Mouse (Mus musculus) heart, embryonic 14.5 days (tissue): ENCODE measurements around the gene Dcaf11. TPM values are rescaled to one million over a fixed set of nuclear protein-coding genes. Genes with fewer than 3 reads are reported as not detected.
A peak's percentile ranks its signal among the peaks of the same experiment; 100 is the strongest.

Experiments used
- ATAC-seq: fragments of 200-750 bp; cut with Nextera tagmentation; 2 replicates; pipeline ENCODE4 v1.8.0; 2017; ENCODE audit warnings: low read depth, moderate TSS enrichment; ENCODE audit not compliant: insufficient number of reproducible peaks, insufficient read depth, low FRiP score
- H3K27ac ChIP-seq, 2 experiments: fragments of 200-500 bp in 1 of 2; fragments of 300-500 bp in 1 of 2; sonication (generic) in 1 of 2; replicated peaks in 1 of 2; 2 replicates each; pipeline ENCODE4 v1.5.1; 2012 to 2014; ENCODE audit warnings: low read depth in 2 of 2, low read length in 2 of 2, control low read depth in 1 of 2, mild to moderate bottlenecking in 1 of 2, mixed read lengths in 1 of 2; ENCODE audit not compliant: control insufficient read depth in 1 of 2, insufficient read depth in 1 of 2
- H3K27me3 ChIP-seq: fragments of 300-500 bp; sonication (generic); 2 replicates; pipeline ENCODE4 v1.6.1; 2014; ENCODE audit warnings: mild to moderate bottlenecking, low read length, control low read depth; ENCODE audit not compliant: control insufficient read depth, insufficient read depth
- H3K36me3 ChIP-seq: fragments of 300-500 bp; sonication (generic); 2 replicates; pipeline ENCODE4 v1.6.1; 2014; ENCODE audit warnings: mild to moderate bottlenecking, control low read depth, low read length, mixed read lengths; ENCODE audit not compliant: control insufficient read depth, insufficient read depth
- H3K4me1 ChIP-seq, 2 experiments: fragments of 200-500 bp in 1 of 2; fragments of 300-500 bp in 1 of 2; sonication (generic) in 1 of 2; 2 replicates each; pipeline ENCODE4 v1.6.1; 2012 to 2014; ENCODE audit warnings: low read length in 2 of 2, control low read depth in 1 of 2, mixed read lengths in 1 of 2; ENCODE audit not compliant: control insufficient read depth in 2 of 2, insufficient read depth in 2 of 2
- H3K4me2 ChIP-seq: fragments of 300-500 bp; sonication (generic); 2 replicates; pipeline ENCODE4 v1.6.1; 2014; ENCODE audit warnings: mild to moderate bottlenecking, low read length
- H3K4me3 ChIP-seq, 2 experiments: fragments of 200-500 bp in 1 of 2; fragments of 300-500 bp in 1 of 2; sonication (generic) in 1 of 2; 2 replicates each; pipeline ENCODE4 v1.5.1; 2012 to 2014; ENCODE audit warnings: low read length in 2 of 2, mild to moderate bottlenecking in 2 of 2, control low read depth in 1 of 2, low read depth in 1 of 2, moderate library complexity in 1 of 2; ENCODE audit not compliant: control insufficient read depth in 1 of 2, insufficient read depth in 1 of 2
- H3K9ac ChIP-seq: fragments of 300-500 bp; sonication (generic); 2 replicates; pipeline ENCODE4 v1.6.1; 2014; ENCODE audit warnings: mild to moderate bottlenecking, low read length
- H3K9me3 ChIP-seq: fragments of 300-500 bp; sonication (generic); 2 replicates; pipeline ENCODE4 v1.6.1; 2016; ENCODE audit warnings: low read length, control low read depth; ENCODE audit not compliant: control insufficient read depth
- WGBS: fragments of 180-500 bp; shearing (Covaris S2); extraction: QIAGEN DNeasy Blood & Tissue Kit; methylation state at CpG from one replicate; pipeline ENCODE4 v1.1.7; 2014; 5-methylcytosine and 5-hydroxymethylcytosine counted together
- polyA plus RNA-seq: library from polyadenylated mRNA; unstranded; fragments of >200 nt; fragmentation: Nextera tagmentation; extraction: Ambion mirVana; gene quantifications from 2 replicates; pipeline ENCODE4 v1.2.1, GENCODE M21; 2014

Gene Dcaf11
- polyA plus RNA-seq, 1 experiment from 2014 or later, result 74.1 TPM

GRCm38 (mm10) chr14:55608339-55608738 lies 48.5 kb downstream of the Dcaf11 start:
- Histone ChIP-seq H3K36me3 (peaks cover 54% of the 10 kb centered on the region), H3K9me3 (no peaks in the 10 kb centered on the region), H3K4me3 (no peak overlapping the region), H3K27ac (no peak overlapping the region), H3K4me1 (peaks cover 7 to 11% of the 10 kb centered on the region in 2 experiments; a peak in 3 of 4 replicates), H3K27me3 (no peaks in the 10 kb centered on the region), H3K9ac (no peak overlapping the region), H3K4me2 (no peak overlapping the region)
- ATAC-seq, result no peak
- WGBS, result 95% methylated on average over 6 of the region's 6 CpGs

- H3K4me1 ChIP-seq, result peaks cover 3 to 12% of the 10 kb centered on the region in 2 experiments; a peak in 3 of 4 replicates
These were observed 53.5 kb downstream of the Dcaf11 start for GRCm38 (mm10) chr14:55613346-55613745.

GRCm38 (mm10) chr14:55614565-55615178 lies 54.9 kb downstream of the Dcaf11 start:
- WGBS, result 58% methylated on average over 7 of the region's 7 CpGs
- no peak for ATAC-seq
- no peak overlapping the region for H3K27ac ChIP-seq
- no peak overlapping the region for H3K4me3 ChIP-seq
- H3K9ac ChIP-seq, result no peak overlapping the region
- no peak overlapping the region for H3K4me2 ChIP-seq
- H3K9me3 ChIP-seq, result no peaks in the 10 kb centered on the region
- peaks cover 6% of the 10 kb centered on the region for H3K36me3 ChIP-seq
- H3K27me3 ChIP-seq, result no peaks in the 10 kb centered on the region
- peaks cover 5 to 18% of the 10 kb centered on the region in 2 experiments; a peak in 3 of 4 replicates for H3K4me1 ChIP-seq

More at GRCm38 (mm10) chr14:55613346-55613745, 53.5 kb downstream of the Dcaf11 start:
- Histone ChIP-seq H3K9ac (no peak overlapping the region), H3K27ac (0 out of 4 replicates have a peak overlapping the region, but pooled peaks of 1 of the 2 experiments have one; percentile 19), H3K4me2 (no peak overlapping the region), H3K27me3 (no peaks in the 10 kb centered on the region), H3K9me3 (no peaks in the 10 kb centered on the region), H3K36me3 (peaks cover 19% of the 10 kb centered on the region), H3K4me3 (no peak overlapping the region)
- ATAC-seq, result no peak
- WGBS, result 18% methylated on average over 6 of the region's 6 CpGs

GRCm38 (mm10) chr14:55615876-55616275 lies 56.1 kb downstream of the Dcaf11 start:
- WGBS, result 64% methylated on average over 2 of the region's 2 CpGs
- H3K4me2 ChIP-seq, result no peak overlapping the region
- ATAC-seq, result no peak
- no peaks in the 10 kb centered on the region for H3K36me3 ChIP-seq
- H3K27me3 ChIP-seq, result no peaks in the 10 kb centered on the region
- H3K9me3 ChIP-seq, result no peaks in the 10 kb centered on the region
- H3K4me3 ChIP-seq, result no peak overlapping the region
- H3K9ac ChIP-seq, result no peak overlapping the region
- H3K4me1 ChIP-seq, result peaks cover 5 to 18% of the 10 kb centered on the region in 2 experiments; a peak in 3 of 4 replicates
- no peak overlapping the region for H3K27ac ChIP-seq

GRCm38 (mm10) chr14:55616844-55617243 lies 57.0 kb downstream of the Dcaf11 start:
- H3K4me2 ChIP-seq, result no peak overlapping the region
- no peaks in the 10 kb centered on the region for H3K9me3 ChIP-seq
- no peak for ATAC-seq
- no peaks in the 10 kb centered on the region for H3K27me3 ChIP-seq
- H3K4me1 ChIP-seq, result peaks cover 5 to 18% of the 10 kb centered on the region in 2 experiments; a peak in 3 of 4 replicates
- 75% methylated on average over 2 of the region's 2 CpGs for WGBS
- 0 out of 4 replicates have a peak overlapping the region, but pooled peaks of 1 of the 2 experiments have one; percentile 24 for H3K27ac ChIP-seq
- H3K36me3 ChIP-seq, result no peaks in the 10 kb centered on the region
- no peak overlapping the region for H3K4me3 ChIP-seq
- no peak overlapping the region for H3K9ac ChIP-seq

GRCm38 (mm10) chr14:55617822-55618221 lies 58.0 kb downstream of the Dcaf11 start, which contains the start of gene Rec8:
Gene Rec8, plus strand, starts transcription at chr14:55618037.
- Histone ChIP-seq H3K4me2 (peak within 1 kb of the TSS; percentile 58), H3K9me3 (no peaks in the 10 kb centered on the region), H3K9ac (peak within 1 kb of the TSS; percentile 59), H3K27me3 (no peaks in the 10 kb centered on the region), H3K27ac (peak within 1 kb of the TSS; percentile 24 to 39; a peak in 2 of 4 replicates), H3K36me3 (0 out of 2 replicates have a peak, but pooled peaks cover 3% of the 10 kb centered on the region), H3K4me3 (peak within 1 kb of the TSS; percentile 33 to 34), H3K4me1 (peaks cover 5 to 18% of the 10 kb centered on the region in 2 experiments; a peak in 3 of 4 replicates)
- 8% methylated on average over 21 of the region's 21 CpGs for WGBS
- ATAC-seq, result peak; percentile 70

GRCm38 (mm10) chr14:55618486-55619195 lies 58.8 kb downstream of the Dcaf11 start:
- no peaks in the 10 kb centered on the region for H3K9me3 ChIP-seq
- no peak for ATAC-seq
- WGBS, result 25% methylated on average over 22 of the region's 22 CpGs
- H3K36me3 ChIP-seq, result peaks cover 9% of the 10 kb centered on the region
- no peak overlapping the region for H3K27ac ChIP-seq
- H3K4me1 ChIP-seq, result peaks cover 5 to 13% of the 10 kb centered on the region in 2 experiments; a peak in 3 of 4 replicates
- peak overlapping the region; percentile 58 for H3K4me2 ChIP-seq
- no peaks in the 10 kb centered on the region for H3K27me3 ChIP-seq
- H3K4me3 ChIP-seq, result peak overlapping the region; percentile 33 to 34
- H3K9ac ChIP-seq, result peak overlapping the region; percentile 59
